In genomic region chr11:47129992-47130391, GRCm38 (mm10) we compare ENCODE assay signal across 11 mouse cellular contexts.
DNase-seq lines count a peak whose midpoint lies in the region.
"Had no signal": no experiment of that assay in that cellular context is flagged by ENCODE, and none has a peak within 500 bp of the region (broad histone marks: within the 10 kb centered on the region; RNA-seq: fewer than 3 reads in every experiment).

No protein-coding gene starts in this region.

- DNase-seq in heart, adult 8-10 months (ENCODE audit: low spot score), result peak; percentile 35
- no peak for DNase-seq in heart, postnatal 4 days
- DNase-seq in adipocyte (ENCODE audit: low spot score), result peak; percentile 18
- peak; percentile 35 to 38 for DNase-seq in heart, postnatal 10 days
- DNase-seq in kidney, postnatal 10 days, result peak; percentile 25
- DNase-seq in testis, postnatal 10 days (ENCODE audit: low spot score), result no peak
- no peak for DNase-seq in adrenal gland, adult (ENCODE audit: inconsistent age in 2 of 2, low spot score in 1 of 2)
- DNase-seq: adrenal gland, adult 2 months; cerebellum, adult 11-12 months; lung, postnatal 36 days; right cerebral cortex, postnatal 25 days had no signal

- intact Hi-C loops in heart, postnatal 10 days (cut with DNase I), result no loop called here

Comparison
In these comparisons a context has a peak if more than half of its experiments do, and no peak if none do; other contexts are left out.
1. DNase-seq: peak in heart, adult 8-10 months (single experiment), adipocyte (single experiment), heart, postnatal 10 days (2 of 2) and kidney, postnatal 10 days (single experiment); none in heart, postnatal 4 days (single experiment), testis, postnatal 10 days (single experiment) and adrenal gland, adult (0 of 2).